Mouse (Mus musculus): Measurements from ENCODE around the gene Mrps6.

GRCm38 (mm10) chr16:92114706-92115241, 56.7 kb downstream of the Mrps6 start:
- TF ChIP-seq CTCF (conservative IDR thresholded peaks at IDR 0.05; ENCODE audit: insufficient read depth, insufficient read length, low read depth, low read length) (no peak), POLR2A (IDR thresholded peaks at IDR 0.05; ENCODE audit: low read depth, low read length) (no peak)
